1 mouse cellular context compared by ENCODE assay signal in genomic region chrX:7947900-7948492, GRCm38 (mm10).
A peak's percentile ranks its signal among the peaks of the same experiment; 100 is the strongest.
TF ChIP-seq lines count a peak whose summit lies in the region.

No protein-coding gene starts in this region.

TF ChIP-seq in MEL, 35 proteins besides CTCF, POLR2A, EP300 and RAD21 (continued from another document):
- TF ChIP-seq MEF2A (IDR thresholded peaks at IDR 0.05; ENCODE audit: extremely low read depth, insufficient replicate concordance, low read depth, low read length, poor library complexity, severe bottlenecking), result peak; percentile 97
- no peak for TF ChIP-seq ZMIZ1 (IDR thresholded peaks at IDR 0.05; ENCODE audit: low read depth, low read length)
- TF ChIP-seq RCOR1 (IDR thresholded peaks at IDR 0.05; ENCODE audit: low read depth, low read length), result peak; percentile 96
- TF ChIP-seq E2F4 (IDR thresholded peaks at IDR 0.05; ENCODE audit: borderline replicate concordance, low read depth, low read length), result 0 out of 2 replicates have a peak, but pooled peaks have one; percentile 29
- TF ChIP-seq USF1 (IDR thresholded peaks at IDR 0.05; ENCODE audit: low read depth, low read length), result peak; percentile 62
- TF ChIP-seq NELFE (IDR thresholded peaks at IDR 0.05; ENCODE audit: low read depth, low read length), result no peak; the same call in 1 of the 2 replicates
- peak; percentile 63; the same call in 1 of the 2 replicates for TF ChIP-seq GATA1 (IDR thresholded peaks at IDR 0.05; ENCODE audit: low read depth, low read length)
- TF ChIP-seq BHLHE40 (IDR thresholded peaks at IDR 0.05; ENCODE audit: borderline replicate concordance, low read depth, low read length), result peak; percentile 74; the same call in 1 of the 2 replicates
- no peak for TF ChIP-seq KAT2A (conservative IDR thresholded peaks at IDR 0.05; ENCODE audit: low read depth, low read length)
- peak; percentile 83 for TF ChIP-seq NRF1 (IDR thresholded peaks at IDR 0.05; ENCODE audit: insufficient read depth, low read depth, low read length, poor library complexity, severe bottlenecking)
- 0 out of 2 replicates have a peak, but pooled peaks have one; percentile 24 for TF ChIP-seq TAL1 (IDR thresholded peaks at IDR 0.05; ENCODE audit: low read length)
- TF ChIP-seq MYC (IDR thresholded peaks at IDR 0.05; ENCODE audit: low read depth, low read length), result no peak
- peak; percentile 68; the same call in 1 of the 2 replicates for TF ChIP-seq HCFC1 (IDR thresholded peaks at IDR 0.05; ENCODE audit: low read depth, low read length)
- TF ChIP-seq POLR2AphosphoS2 (IDR thresholded peaks at IDR 0.05; ENCODE audit: low read length), result no peak
- peak; percentile 46; the same call in 1 of the 2 replicates for TF ChIP-seq SIN3A (IDR thresholded peaks at IDR 0.05; ENCODE audit: low read length)
- peak; percentile 59; the same call in 1 of the 2 replicates for TF ChIP-seq MAZ (IDR thresholded peaks at IDR 0.05; ENCODE audit: low read depth, low read length)
- TF ChIP-seq CHD2 (IDR thresholded peaks at IDR 0.05; ENCODE audit: low read length), result peak; percentile 94
- TF ChIP-seq MXI1 (IDR thresholded peaks at IDR 0.05; ENCODE audit: low read depth, low read length), result peak; percentile 57; the same call in 1 of the 2 replicates
- no peak for TF ChIP-seq SMC3 (IDR thresholded peaks at IDR 0.05; ENCODE audit: low read depth, low read length)
- no peak for TF ChIP-seq JUND (IDR thresholded peaks at IDR 0.05; ENCODE audit: low read depth, low read length)
- TF ChIP-seq ETS1 (IDR thresholded peaks at IDR 0.05; ENCODE audit: low read depth, low read length), result peak; percentile 62
- TF ChIP-seq TBP (IDR thresholded peaks at IDR 0.05; ENCODE audit: low read depth, low read length), result no peak
TF ChIP-seq in MEL: peak in this region for 15.
